Mouse (Mus musculus) subcutaneous adipose tissue, adult 2 months (tissue): Measurements from ENCODE around the gene Tnfrsf17. TPM values are rescaled to one million over a fixed set of nuclear protein-coding genes. Genes with fewer than 3 reads are reported as not detected.

ENCODE experiments used
- polyA plus RNA-seq: library from polyadenylated mRNA; depleted of rRNA; stranded (reverse); fragments of >200 nt; gene quantifications from 2 replicates; pipeline ENCODE4 v1.2.3, GENCODE M21; 2012; ENCODE audit warnings: low replicate concordance; rRNA removed

The Tnfrsf17 gene
- polyA plus RNA-seq, result 1.3 and 3.2 TPM in 2 replicates

GRCm38 (mm10) chr16:11313512-11313911 is at the start of gene Tnfrsf17:
Tnfrsf17 (plus strand) TSS chr16:11313812.

GRCm38 (mm10) chr16:11322409-11323323 is 9.1 kb downstream of the Tnfrsf17 start, which contains the start of gene Snx29:
Snx29 (plus strand) TSS chr16:11322908.

Other genes with a start within 250 kb of the Tnfrsf17 start
- gene Litaf, start 247.7 kb upstream of the Tnfrsf17 start, polyA plus RNA-seq, result 214 and 273 TPM in 2 replicates
- gene Txndc11, start 179.2 kb upstream of the Tnfrsf17 start, polyA plus RNA-seq, result 23.4 and 33.9 TPM in 2 replicates
- gene Zc3h7a, start 137.4 kb upstream of the Tnfrsf17 start, polyA plus RNA-seq, result 71.4 and 75.6 TPM in 2 replicates
- 8.7 and 12.8 TPM in 2 replicates for gene Rsl1d1, start 110.5 kb upstream of the Tnfrsf17 start, polyA plus RNA-seq
- gene Gspt1, start 59.5 kb upstream of the Tnfrsf17 start, polyA plus RNA-seq, result 13.2 and 26.5 TPM in 2 replicates
- 5.5 and 10.0 TPM in 2 replicates for gene Snx29, start 9.1 kb downstream of the Tnfrsf17 start, polyA plus RNA-seq